Mouse (Mus musculus) limb, embryonic 11.5 days (tissue): ENCODE measurements at regions not wholly inside any gene's neighbourhood (a gene's known extent, or its start where the extent isn't known, plus 50 kb on each side); places are given as distances from the start of the nearest gene placed in this dataset.

ENCODE experiments used
- ATAC-seq: fragments of 200-750 bp; cut with Nextera tagmentation; 2 replicates; pipeline ENCODE4 v1.8.0; 2017; ENCODE audit warnings: low read depth; ENCODE audit not compliant: insufficient number of reproducible peaks, low FRiP score, low TSS enrichment
- DNase-seq: peaks from one replicate; pipeline ENCODE4 v3.0.0-alpha.2; 2015; ENCODE audit warnings: low spot score
- H3K27ac ChIP-seq: fragments of 300-500 bp; sonication (generic); replicated peaks from 2 replicates; pipeline ENCODE4 v1.5.1; 2014; ENCODE audit warnings: low read depth, mild to moderate bottlenecking, low read length
- H3K27me3 ChIP-seq: fragments of 300-500 bp; sonication (generic); 2 replicates; pipeline ENCODE4 v1.6.1; 2014; ENCODE audit warnings: mild to moderate bottlenecking, low read length, mixed read lengths; ENCODE audit not compliant: control insufficient read depth, insufficient read depth
- H3K36me3 ChIP-seq: fragments of 300-500 bp; sonication (generic); 2 replicates; pipeline ENCODE4 v1.6.1; 2014; ENCODE audit warnings: mild to moderate bottlenecking, low read length, moderate library complexity, mixed read lengths; ENCODE audit not compliant: control insufficient read depth, insufficient read depth
- H3K4me1 ChIP-seq: fragments of 300-500 bp; sonication (generic); 2 replicates; pipeline ENCODE4 v1.6.1; 2014; ENCODE audit warnings: low read length, mixed read lengths; ENCODE audit not compliant: control insufficient read depth, insufficient read depth
- H3K4me2 ChIP-seq: fragments of 300-500 bp; sonication (generic); 2 replicates; pipeline ENCODE4 v1.6.1; 2014; ENCODE audit warnings: low read depth, mild to moderate bottlenecking, moderate library complexity; ENCODE audit not compliant: severe bottlenecking
- H3K4me3 ChIP-seq: fragments of 300-500 bp; sonication (generic); 2 replicates; pipeline ENCODE4 v1.5.1; 2014; ENCODE audit warnings: low read depth, low read length
- H3K9ac ChIP-seq: fragments of 300-500 bp; sonication (generic); 2 replicates; pipeline ENCODE4 v1.6.1; 2014; ENCODE audit warnings: mild to moderate bottlenecking, low read length
- H3K9me3 ChIP-seq: fragments of 300-500 bp; sonication (generic); 2 replicates; pipeline ENCODE4 v1.6.1; 2016; ENCODE audit warnings: low read length; ENCODE audit not compliant: control insufficient read depth
- WGBS: fragments of 180-500 bp; shearing (Covaris S2); extraction: QIAGEN DNeasy Blood & Tissue Kit; methylation state at CpG from one replicate; pipeline ENCODE4 v1.1.7; 2014; 5-methylcytosine and 5-hydroxymethylcytosine counted together

DNA sequence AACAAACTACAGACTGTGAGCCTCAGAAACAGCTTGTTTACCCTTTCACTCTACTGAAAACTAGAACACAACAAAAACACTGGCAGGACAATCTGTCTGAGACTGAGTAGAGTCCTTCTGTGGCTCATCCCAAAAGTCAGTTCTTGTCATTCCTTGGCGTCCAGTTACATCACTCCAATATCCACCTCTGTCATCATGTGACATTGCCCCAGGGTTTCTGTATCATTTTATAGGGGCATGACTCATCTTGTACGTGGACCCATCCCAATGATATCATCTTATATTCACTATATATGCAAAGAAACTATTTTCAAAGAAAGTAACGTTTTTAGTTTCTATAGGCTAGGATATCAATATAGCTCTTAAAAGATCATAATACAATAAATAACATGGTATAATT is 152.3 kb downstream of the Dkk2 start:
- DNase-seq (no peak), ATAC-seq (no peak)
- H3K4me2 ChIP-seq, result no peak overlapping the region
- H3K9me3 ChIP-seq, result no peaks in the 10 kb centered on the region
- no peak overlapping the region for H3K27ac ChIP-seq
- H3K9ac ChIP-seq, result no peak overlapping the region
- no peaks in the 10 kb centered on the region for H3K27me3 ChIP-seq
- WGBS, result 77% methylated on average over 3 of the region's 3 CpGs
- H3K4me3 ChIP-seq, result no peak overlapping the region
- no peaks in the 10 kb centered on the region for H3K4me1 ChIP-seq
- no peaks in the 10 kb centered on the region for H3K36me3 ChIP-seq

DNA sequence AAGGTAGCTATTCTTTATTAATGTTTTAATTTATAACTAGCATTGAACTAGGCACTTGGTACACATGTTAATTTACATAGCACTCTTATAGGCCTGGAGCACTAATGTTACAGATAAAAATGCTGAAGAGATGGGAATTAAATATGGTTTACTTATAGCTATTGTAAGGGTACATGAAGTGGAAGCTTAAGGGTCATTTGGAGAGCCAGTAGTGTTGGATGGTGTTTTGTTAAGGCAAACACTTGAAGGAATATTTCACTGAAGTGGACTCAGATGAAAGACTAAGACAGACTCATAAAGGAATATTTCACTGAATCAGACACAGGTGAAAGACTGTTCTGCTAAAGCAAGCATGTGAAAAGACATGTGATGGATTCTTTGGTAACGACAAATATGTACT is 172.7 kb downstream of the Dkk2 start:
- whole genome bisulfite sequencing, result 93% methylated on average over 1 of the region's 1 CpGs
- DNase-seq (no peak), ATAC-seq (no peak)

DNA sequence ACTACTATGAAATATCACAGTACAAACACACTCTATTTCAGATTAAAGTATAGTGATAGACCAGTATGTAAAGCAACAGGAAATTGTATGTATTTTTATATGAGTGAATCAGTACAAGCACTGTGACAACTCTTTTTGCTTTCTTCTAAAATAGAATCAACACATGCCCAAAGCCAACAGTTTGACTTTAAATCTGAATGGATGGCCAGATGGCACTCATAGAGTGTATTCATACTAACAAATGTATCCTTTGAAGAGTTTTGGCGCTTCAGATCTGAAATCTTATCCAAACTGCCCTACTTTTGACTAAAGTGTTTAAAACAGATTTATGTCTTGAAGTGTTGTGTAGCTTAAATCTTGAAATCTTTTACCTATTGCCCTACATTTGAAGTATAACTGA is 184.5 kb downstream of the Dkk2 start:
- H3K36me3 ChIP-seq, result no peaks in the 10 kb centered on the region
- DNase-seq (no peak), ATAC-seq (no peak)
- H3K9ac ChIP-seq, result no peak overlapping the region
- no peaks in the 10 kb centered on the region for H3K27me3 ChIP-seq
- H3K27ac ChIP-seq, result no peak overlapping the region
- H3K9me3 ChIP-seq, result no peaks in the 10 kb centered on the region
- 83% methylated on average over 1 of the region's 1 CpGs for WGBS
- H3K4me3 ChIP-seq, result no peak overlapping the region
- no peaks in the 10 kb centered on the region for H3K4me1 ChIP-seq
- H3K4me2 ChIP-seq, result no peak overlapping the region

More for the DNA sequence above, 172.7 kb downstream of the Dkk2 start:
- Histone ChIP-seq H3K36me3 (no peaks in the 10 kb centered on the region), H3K27ac (no peak overlapping the region), H3K27me3 (no peaks in the 10 kb centered on the region), H3K9ac (no peak overlapping the region), H3K4me3 (no peak overlapping the region), H3K9me3 (no peaks in the 10 kb centered on the region), H3K4me2 (no peak overlapping the region), H3K4me1 (no peaks in the 10 kb centered on the region)

DNA sequence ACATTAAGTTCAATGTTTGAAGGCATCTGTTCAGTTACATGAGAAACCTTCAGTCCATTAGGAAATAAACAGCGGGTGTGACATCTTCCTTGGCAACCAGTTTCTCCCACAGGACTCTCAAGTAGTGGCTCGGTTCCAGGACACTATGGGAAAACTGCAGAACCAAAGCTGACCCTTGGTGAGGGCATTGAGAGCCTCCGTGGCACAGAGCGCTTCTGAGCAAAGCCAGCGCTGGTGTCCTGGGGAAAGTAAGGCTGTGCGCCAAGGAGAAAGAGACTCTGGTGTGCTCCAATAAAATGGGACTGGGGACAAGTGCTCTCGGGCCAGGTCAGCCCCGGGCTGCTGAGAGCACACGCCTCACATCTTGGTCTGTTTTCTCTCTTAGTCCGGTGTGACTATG is 189.7 kb downstream of the Dkk2 start:
- Histone ChIP-seq H3K27me3 (no peaks in the 10 kb centered on the region), H3K36me3 (no peaks in the 10 kb centered on the region), H3K4me3 (no peak overlapping the region), H3K27ac (no peak overlapping the region), H3K9ac (no peak overlapping the region), H3K4me2 (no peak overlapping the region), H3K9me3 (no peaks in the 10 kb centered on the region), H3K4me1 (no peaks in the 10 kb centered on the region)
- DNase-seq (no peak), ATAC-seq (no peak)
- WGBS, result 91% methylated on average over 10 of the region's 10 CpGs

DNA sequence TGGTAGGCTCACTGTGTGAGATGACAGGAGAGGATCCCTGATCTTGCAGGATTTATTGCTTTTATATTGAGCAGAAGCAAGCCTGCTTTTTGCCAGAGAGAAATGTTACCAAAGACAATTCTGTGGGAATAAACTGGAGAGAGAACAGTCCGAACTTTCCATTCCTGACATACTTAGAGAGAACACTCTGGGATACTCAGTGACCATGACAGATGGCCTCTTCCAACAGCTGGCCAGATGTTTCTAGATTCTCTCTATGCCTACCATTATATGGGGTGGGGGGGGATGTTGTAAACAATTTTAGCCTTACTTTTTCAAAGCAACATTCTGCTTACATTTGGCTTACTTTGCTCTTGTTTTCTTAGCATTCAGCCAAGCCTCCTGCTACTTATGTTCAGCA is 192.7 kb downstream of the Dkk2 start:
- DNase-seq (no peak), ATAC-seq (no peak)
- Histone ChIP-seq H3K4me1 (no peaks in the 10 kb centered on the region), H3K9ac (no peak overlapping the region), H3K4me3 (no peak overlapping the region), H3K4me2 (no peak overlapping the region), H3K27me3 (no peaks in the 10 kb centered on the region), H3K36me3 (no peaks in the 10 kb centered on the region), H3K27ac (no peak overlapping the region), H3K9me3 (no peaks in the 10 kb centered on the region)
- WGBS, result 73% methylated on average over 1 of the region's 1 CpGs

DNA sequence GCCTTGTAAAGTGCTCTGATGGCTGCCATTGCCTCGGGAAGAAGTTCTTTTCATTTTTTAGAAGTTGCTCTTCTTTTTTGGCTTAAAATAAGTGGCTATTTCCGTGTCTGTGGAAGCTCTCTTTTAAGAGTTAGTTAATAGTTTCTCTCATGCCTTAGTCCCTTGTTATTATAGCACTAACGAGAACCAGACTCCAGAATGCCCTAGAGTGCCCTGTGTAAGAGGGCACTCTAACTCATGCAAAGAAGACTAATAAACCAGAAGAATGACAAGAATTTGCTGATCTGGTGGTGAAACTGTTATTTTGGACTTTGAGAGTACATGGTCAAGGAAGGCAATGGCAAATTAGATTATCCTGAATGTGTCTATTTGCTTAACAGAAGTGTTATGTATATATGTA is 202.6 kb downstream of the Dkk2 start:
- Histone ChIP-seq H3K4me1 (no peaks in the 10 kb centered on the region), H3K4me2 (no peak overlapping the region), H3K9me3 (no peaks in the 10 kb centered on the region), H3K27me3 (no peaks in the 10 kb centered on the region), H3K36me3 (no peaks in the 10 kb centered on the region), H3K4me3 (no peak overlapping the region), H3K27ac (no peak overlapping the region), H3K9ac (no peak overlapping the region)
- WGBS, result 9% methylated on average over 3 of the region's 3 CpGs
- no peak for DNase-seq
- ATAC-seq, result no peak

DNA sequence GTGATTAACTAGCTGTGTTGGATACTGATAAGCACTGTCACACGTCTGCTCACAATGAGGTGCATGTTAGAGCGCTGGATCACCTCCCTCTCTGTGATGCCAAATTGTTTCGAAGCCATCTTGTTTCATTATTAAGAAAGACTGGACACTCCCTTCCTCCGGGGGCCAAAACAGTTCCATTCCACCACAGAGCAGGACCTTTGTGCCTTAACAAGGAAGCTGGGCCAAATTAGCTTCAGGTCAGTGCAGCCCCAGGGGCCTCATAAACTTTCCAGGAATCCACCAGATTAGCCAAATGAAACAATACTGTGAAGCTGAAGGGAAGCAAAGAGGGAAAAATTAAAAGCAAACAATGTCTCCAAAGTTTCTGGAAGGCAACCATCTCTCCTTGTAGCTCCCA is 241.9 kb downstream of the Dkk2 start:
- 56% methylated on average over 4 of the region's 4 CpGs for WGBS
- DNase-seq (peak; percentile 27), ATAC-seq (no peak)
- H3K4me1 ChIP-seq, result no peaks in the 10 kb centered on the region; the same call in 1 of the 2 replicates
- H3K27ac ChIP-seq, result no peak overlapping the region
- no peaks in the 10 kb centered on the region for H3K36me3 ChIP-seq
- H3K4me2 ChIP-seq, result no peak overlapping the region
- no peaks in the 10 kb centered on the region for H3K27me3 ChIP-seq
- no peak overlapping the region for H3K9ac ChIP-seq
- no peaks in the 10 kb centered on the region for H3K9me3 ChIP-seq
- no peak overlapping the region for H3K4me3 ChIP-seq

DNA sequence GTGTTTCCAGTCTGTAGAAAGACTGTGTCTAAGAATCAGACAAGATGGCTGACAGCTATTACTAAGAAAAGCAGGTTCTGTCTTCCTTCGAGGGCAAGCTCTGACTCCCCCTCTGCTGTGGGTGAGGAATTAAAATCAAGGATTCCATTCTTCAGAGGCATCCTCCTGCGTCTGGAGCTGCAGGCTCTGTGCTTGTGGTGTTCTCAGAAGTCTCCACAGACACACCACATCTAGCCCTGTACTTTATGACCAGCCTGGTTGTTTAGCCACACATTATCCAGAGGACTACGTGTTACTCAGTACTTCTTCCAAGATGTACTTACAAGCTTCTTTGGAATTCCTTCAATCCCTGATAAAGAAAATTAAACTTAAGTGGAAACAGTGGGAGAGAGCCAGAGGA is 258.5 kb downstream of the Dkk2 start:
- H3K4me3 ChIP-seq, result no peak overlapping the region
- no peaks in the 10 kb centered on the region for H3K9me3 ChIP-seq
- H3K36me3 ChIP-seq, result no peaks in the 10 kb centered on the region
- no peaks in the 10 kb centered on the region for H3K27me3 ChIP-seq
- 42% methylated on average over 3 of the region's 3 CpGs for WGBS
- H3K27ac ChIP-seq, result no peak overlapping the region
- no peak for ATAC-seq
- no peak overlapping the region for H3K9ac ChIP-seq
- H3K4me2 ChIP-seq, result no peak overlapping the region
- H3K4me1 ChIP-seq, result no peaks in the 10 kb centered on the region
- no peak for DNase-seq

DNA sequence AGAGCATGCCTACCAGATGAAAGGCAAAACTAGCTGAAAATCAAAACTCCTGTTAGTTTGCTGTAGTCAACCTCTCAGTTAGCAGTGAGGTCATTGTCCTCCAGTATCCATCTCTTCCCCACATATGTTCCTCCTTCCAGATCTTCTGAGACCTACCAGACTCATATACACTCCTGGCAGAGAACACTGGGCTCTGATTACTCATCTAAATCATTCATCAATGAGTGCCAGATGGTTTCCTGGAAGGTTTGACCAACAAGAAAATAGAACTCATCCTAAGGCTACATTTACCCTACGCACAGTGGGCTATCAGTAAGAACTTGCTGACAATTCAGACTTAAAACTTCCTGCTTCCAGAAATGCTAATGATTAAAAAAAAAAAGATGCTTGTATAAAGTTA is 260.8 kb downstream of the Dkk2 start:
- 80% methylated on average over 1 of the region's 1 CpGs for WGBS
- H3K4me2 ChIP-seq, result no peak overlapping the region
- H3K4me1 ChIP-seq, result no peaks in the 10 kb centered on the region
- no peak for DNase-seq
- H3K36me3 ChIP-seq, result no peaks in the 10 kb centered on the region
- no peak for ATAC-seq
- H3K27ac ChIP-seq, result no peak overlapping the region
- H3K9me3 ChIP-seq, result no peaks in the 10 kb centered on the region
- no peak overlapping the region for H3K9ac ChIP-seq
- H3K27me3 ChIP-seq, result no peaks in the 10 kb centered on the region
- H3K4me3 ChIP-seq, result no peak overlapping the region
